Mouse (Mus musculus) forebrain, embryonic 11.5 days (tissue): ENCODE data around the gene Rela. TPM values are rescaled to one million over a fixed set of nuclear protein-coding genes. Genes with fewer than 3 reads are reported as not detected.

Source experiments
- ATAC-seq: fragments of 200-750 bp; cut with Nextera tagmentation; replicated peaks from 2 replicates; pipeline ENCODE4 v1.8.0; 2017; ENCODE audit warnings: moderate TSS enrichment; ENCODE audit not compliant: low FRiP score
- DNase-seq: peaks from one replicate; pipeline ENCODE4 v3.0.0-alpha.2; 2017; ENCODE audit warnings: low spot score
- H3K27ac ChIP-seq: fragments of 300-500 bp; sonication (generic); 2 replicates; pipeline ENCODE4 v1.5.1; 2014; ENCODE audit warnings: low read depth, low read length
- H3K27me3 ChIP-seq: fragments of 300-500 bp; sonication (generic); 2 replicates; pipeline ENCODE4 v1.6.1; 2014; ENCODE audit warnings: mild to moderate bottlenecking, low read length, mixed read lengths; ENCODE audit not compliant: control insufficient read depth, insufficient read depth
- H3K36me3 ChIP-seq: fragments of 300-500 bp; sonication (generic); 2 replicates; pipeline ENCODE4 v1.6.1; 2014; ENCODE audit warnings: mild to moderate bottlenecking, low read length, moderate library complexity, mixed read lengths; ENCODE audit not compliant: control insufficient read depth, insufficient read depth
- H3K4me1 ChIP-seq: fragments of 300-500 bp; sonication (generic); replicated peaks from 2 replicates; pipeline ENCODE4 v1.6.1; 2014; ENCODE audit warnings: low read length, mixed read lengths; ENCODE audit not compliant: control insufficient read depth, insufficient read depth
- H3K4me2 ChIP-seq: fragments of 300-500 bp; sonication (generic); 2 replicates; pipeline ENCODE4 v1.6.1; 2014; ENCODE audit warnings: low read depth, mild to moderate bottlenecking, low read length, moderate library complexity, mixed read lengths; ENCODE audit not compliant: severe bottlenecking
- H3K4me3 ChIP-seq: fragments of 300-500 bp; sonication (generic); 2 replicates; pipeline ENCODE4 v1.5.1; 2014; ENCODE audit warnings: low read depth, low read length
- H3K9ac ChIP-seq: fragments of 300-500 bp; sonication (generic); 2 replicates; pipeline ENCODE4 v1.6.1; 2014; ENCODE audit warnings: low read length
- H3K9me3 ChIP-seq: fragments of 300-500 bp; sonication (generic); 2 replicates; pipeline ENCODE4 v1.6.1; 2016; ENCODE audit warnings: low read length, mixed read lengths; ENCODE audit not compliant: control insufficient read depth
- WGBS: fragments of 180-500 bp; shearing (Covaris S2); extraction: QIAGEN DNeasy Blood & Tissue Kit; methylation state at CpG from one replicate; pipeline ENCODE4 v1.1.7; 2014; 5-methylcytosine and 5-hydroxymethylcytosine counted together
- microRNA-seq: library from miRNA; unstranded; fragments of <30 nt; microRNA quantifications from one replicate; pipeline ENCODE4, GENCODE M21; 2016; ENCODE audit not compliant: insufficient number of aligned reads
- polyA plus RNA-seq: library from polyadenylated mRNA; unstranded; fragments of >200 nt; fragmentation: Nextera tagmentation; extraction: Ambion mirVana; gene quantifications from 2 replicates; pipeline ENCODE4 v1.2.1, GENCODE M21; 2014

Gene Rela
- polyA plus RNA-seq, 1 experiment from 2014 or later, result 37.8 TPM

- Histone ChIP-seq H3K4me3 (no peak overlapping the region), H3K9me3 (no peaks in the 10 kb centered on the region), H3K9ac (no peak overlapping the region), H3K4me2 (no peak overlapping the region), H3K36me3 (peaks cover 6% of the 10 kb centered on the region; the same call in 1 of the 2 replicates), H3K27me3 (0 out of 2 replicates have a peak, but pooled peaks cover 2% of the 10 kb centered on the region), H3K27ac (no peak overlapping the region), H3K4me1 (peaks cover 30% of the 10 kb centered on the region)
- ATAC-seq (no peak), DNase-seq (no peak)
- 84% methylated on average over 10 of the region's 10 CpGs for WGBS
Observed at GRCm38 (mm10) chr19:5692913-5693396, 55.7 kb downstream of the Rela start.

DNA sequence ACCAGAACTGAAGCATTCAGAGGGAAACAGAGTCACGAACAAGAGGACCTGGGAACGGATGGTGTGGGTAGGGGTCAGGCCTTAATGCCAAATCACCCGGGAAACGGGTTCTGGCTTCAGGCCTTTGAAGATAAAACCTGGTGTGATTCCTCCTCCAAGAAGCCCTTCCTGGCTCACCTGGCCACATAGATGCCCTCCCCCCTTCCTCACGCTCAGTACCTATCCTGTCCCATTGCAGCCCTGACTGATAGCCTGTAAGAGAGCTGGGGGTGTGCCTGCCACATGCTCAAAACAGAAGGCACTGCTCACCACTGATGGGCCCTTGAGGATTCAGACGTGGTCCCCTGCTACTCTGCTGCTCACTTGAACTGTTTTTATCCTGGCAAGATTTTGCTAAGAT lies 56.5 kb downstream of the Rela start:
- 0 out of 2 replicates have a peak, but pooled peaks cover 2% of the 10 kb centered on the region for H3K27me3 ChIP-seq
- H3K4me1 ChIP-seq, result peaks cover 30% of the 10 kb centered on the region
- 88% methylated on average over 6 of the region's 6 CpGs for WGBS
- H3K27ac ChIP-seq, result no peak overlapping the region
- H3K36me3 ChIP-seq, result peaks cover 6% of the 10 kb centered on the region; the same call in 1 of the 2 replicates
- no peak for ATAC-seq
- H3K9ac ChIP-seq, result no peak overlapping the region
- H3K9me3 ChIP-seq, result no peaks in the 10 kb centered on the region
- no peak overlapping the region for H3K4me3 ChIP-seq
- DNase-seq, result no peak
- H3K4me2 ChIP-seq, result no peak overlapping the region

- Histone ChIP-seq H3K9me3 (no peaks in the 10 kb centered on the region), H3K27me3 (0 out of 2 replicates have a peak, but pooled peaks cover 2% of the 10 kb centered on the region), H3K4me3 (peak overlapping the region; percentile 32), H3K27ac (0 out of 2 replicates have a peak overlapping the region, but pooled peaks have one; percentile 12), H3K4me1 (peaks cover 19% of the 10 kb centered on the region), H3K4me2 (peak overlapping the region; percentile 68), H3K36me3 (peaks cover 6% of the 10 kb centered on the region; the same call in 1 of the 2 replicates), H3K9ac (peak overlapping the region; percentile 52)
- ATAC-seq, result peak; percentile 80
- peak; percentile 82 for DNase-seq
- WGBS, result 7% methylated on average over 41 of the region's 41 CpGs
Observed at GRCm38 (mm10) chr19:5695849-5696462, 58.7 kb downstream of the Rela start.

Small RNA genes within 50 kb of the gene (microRNA-seq; reads per million reads assigned to microRNA genes)
- gene Mir6987, result not detected

Other genes with a start within 250 kb of the Rela start
- gene Sart1, start 248.8 kb upstream of the Rela start, polyA plus RNA-seq, result 87.1 and 101 TPM in 2 replicates
- gene Tsga10ip, start 235.0 kb upstream of the Rela start, polyA plus RNA-seq, result not detected in 2 replicates
- 193 and 202 TPM in 2 replicates for gene Drap1, start 212.5 kb upstream of the Rela start, polyA plus RNA-seq
- gene AI837181, start 212.3 kb upstream of the Rela start, polyA plus RNA-seq, result 34.6 and 42.0 TPM in 2 replicates
- gene Fosl1, start 189.9 kb upstream of the Rela start, polyA plus RNA-seq, result not detected in 2 replicates
- 6.5 and 6.6 TPM in 2 replicates for gene Ccdc85b, start 179.6 kb upstream of the Rela start, polyA plus RNA-seq
- gene Fibp, start 176.9 kb upstream of the Rela start, polyA plus RNA-seq, result 105 TPM in 2 replicates
- 3.4 and 4.0 TPM in 2 replicates for gene Ctsw, start 169.0 kb upstream of the Rela start, polyA plus RNA-seq
- gene Efemp2, start 163.5 kb upstream of the Rela start, polyA plus RNA-seq, result 49.1 and 50.4 TPM in 2 replicates
- 39.2 and 42.7 TPM in 2 replicates for gene Mus81, start 149.1 kb upstream of the Rela start, polyA plus RNA-seq
- gene Cfl1, start 147.0 kb upstream of the Rela start, polyA plus RNA-seq, result 3,238 and 3,452 TPM in 2 replicates
- not detected in 2 replicates for gene 1700020D05Rik, start 133.7 kb upstream of the Rela start, polyA plus RNA-seq
- gene Snx32, start 126.9 kb upstream of the Rela start, polyA plus RNA-seq, result 15.9 and 19.5 TPM in 2 replicates
- 0.11 and 0.35 TPM in 2 replicates for gene Ovol1, start 76.8 kb upstream of the Rela start, polyA plus RNA-seq
- gene Ap5b1, start 69.5 kb upstream of the Rela start, polyA plus RNA-seq, result 1.9 and 2.5 TPM in 2 replicates
- gene Rnaseh2c, start 35.6 kb upstream of the Rela start, polyA plus RNA-seq, result 158 and 198 TPM in 2 replicates
- 38.0 and 38.9 TPM in 2 replicates for gene Kat5, start 27.2 kb upstream of the Rela start, polyA plus RNA-seq
- gene Sipa1, start 26.2 kb downstream of the Rela start, polyA plus RNA-seq, result 18.4 and 19.9 TPM in 2 replicates
- 20.4 and 21.7 TPM in 2 replicates for gene Map3k11, start 51.3 kb downstream of the Rela start, polyA plus RNA-seq
- gene Pcnx3, start 51.4 kb downstream of the Rela start, polyA plus RNA-seq, result 34.1 and 37.7 TPM in 2 replicates
- gene Kcnk7, start 66.9 kb downstream of the Rela start, polyA plus RNA-seq, result not detected in 2 replicates
- 6.8 and 7.4 TPM in 2 replicates for gene Ehbp1l1, start 88.8 kb downstream of the Rela start, polyA plus RNA-seq
- 140 and 162 TPM in 2 replicates for gene Fam89b, start 92.2 kb downstream of the Rela start, polyA plus RNA-seq
- 5.0 and 5.5 TPM in 2 replicates for gene Ltbp3, start 103.4 kb downstream of the Rela start, polyA plus RNA-seq
- 65.2 and 66.3 TPM in 2 replicates for gene Scyl1, start 133.9 kb downstream of the Rela start, polyA plus RNA-seq
- gene Frmd8, start 237.8 kb downstream of the Rela start, polyA plus RNA-seq, result 20.4 and 24.5 TPM in 2 replicates
- gene Slc25a45, start 240.3 kb downstream of the Rela start, polyA plus RNA-seq, result 0.90 and 1.1 TPM in 2 replicates